ENCODE assay signal across 9 mouse cellular contexts in the genomic region with DNA sequence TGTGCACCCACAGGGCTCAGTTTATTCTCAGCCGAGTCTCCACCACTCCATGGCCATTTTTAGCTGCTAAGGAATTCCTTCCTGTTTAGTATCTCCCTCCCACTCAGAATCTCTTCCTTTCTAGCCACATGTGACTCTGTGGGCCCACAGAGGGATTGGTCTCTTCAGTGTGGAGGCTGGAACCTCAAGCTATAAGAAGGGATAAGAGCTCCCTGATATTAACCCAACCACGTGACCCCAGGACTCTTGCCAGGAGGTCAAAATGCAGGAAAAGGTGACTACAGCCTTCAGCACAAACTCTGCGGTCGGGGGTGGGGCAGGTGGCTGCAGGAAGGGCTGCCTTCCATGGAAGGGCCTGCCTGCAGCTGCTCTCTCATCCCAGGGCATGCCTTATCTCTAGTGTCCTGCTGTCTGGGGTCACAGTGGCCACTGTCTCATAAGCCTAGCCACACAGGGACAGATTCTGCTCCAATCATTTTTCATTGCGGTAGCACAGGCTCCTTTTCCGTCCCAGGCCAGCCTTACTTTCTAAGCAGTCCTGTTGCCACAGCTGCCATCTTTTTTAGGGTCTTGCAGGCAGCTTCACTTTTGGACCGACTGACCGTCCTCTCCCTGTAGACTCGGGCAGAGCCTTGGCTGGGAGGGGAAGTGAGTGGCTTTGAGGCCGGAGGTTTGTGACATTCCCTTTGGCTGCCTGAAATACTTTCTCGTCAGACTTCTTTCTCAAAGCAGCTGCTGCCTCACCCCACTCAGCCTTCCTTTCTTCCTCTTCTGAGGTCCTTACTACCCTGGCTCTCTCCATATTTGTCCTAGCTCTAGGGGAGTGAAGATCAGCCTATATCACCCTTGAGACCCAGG. TPM values are rescaled to one million over a fixed set of nuclear protein-coding genes. Genes with fewer than 3 reads are reported as not detected.
DNase-seq lines count a peak whose midpoint lies in the region; ATAC-seq lines count a peak whose summit lies in the region.
"Had no signal": no experiment of that assay in that cellular context is flagged by ENCODE, and none has a peak within 500 bp of the region (broad histone marks: within the 10 kb centered on the region; RNA-seq: fewer than 3 reads in every experiment).

No protein-coding gene starts in this region.

- 13% methylated on average over 11 of the region's 11 CpGs for WGBS in heart, embryonic 16.5 days
- WGBS in limb, embryonic 11.5 days: 62% methylated on average over 11 of the region's 11 CpGs

- H3K36me3 ChIP-seq in heart, embryonic 16.5 days (ENCODE audit: control insufficient read depth, insufficient read depth): no peaks in the 10 kb centered on the region
- no peaks in the 10 kb centered on the region for H3K36me3 ChIP-seq in limb, embryonic 11.5 days (ENCODE audit: control insufficient read depth, insufficient read depth, low read length)
- H3K36me3 ChIP-seq: midbrain, embryonic 12.5 days had no signal

- no peaks in the 10 kb centered on the region for H3K9me3 ChIP-seq in heart, embryonic 16.5 days (replicated peaks; ENCODE audit: control insufficient read depth, low read length)
- H3K9me3 ChIP-seq in limb, embryonic 11.5 days (ENCODE audit: control insufficient read depth, low read length): no peaks in the 10 kb centered on the region
- H3K9me3 ChIP-seq: midbrain, embryonic 12.5 days had no signal

- H3K4me1 ChIP-seq in heart, embryonic 16.5 days (ENCODE audit: control insufficient read depth, insufficient read depth, low read length): peaks cover 50% of the 10 kb centered on the region
- H3K4me1 ChIP-seq in limb, embryonic 11.5 days (ENCODE audit: control insufficient read depth, insufficient read depth, low read length): 0 out of 2 replicates have a peak, but pooled peaks cover 6% of the 10 kb centered on the region

- H3K27ac ChIP-seq in heart, embryonic 16.5 days (ENCODE audit: low read length): peak overlapping the region; percentile 83
- H3K27ac ChIP-seq in limb, embryonic 11.5 days (replicated peaks; ENCODE audit: low read depth, low read length): 0 out of 2 replicates have a peak overlapping the region, but pooled peaks have one; percentile 8
- H3K27ac ChIP-seq: midbrain, embryonic 12.5 days had no signal

- no peak overlapping the region for H3K4me2 ChIP-seq in heart, embryonic 16.5 days (ENCODE audit: low read depth, low read length)
- no peak overlapping the region for H3K4me2 ChIP-seq in limb, embryonic 11.5 days (ENCODE audit: low read depth, severe bottlenecking)
- H3K4me2 ChIP-seq: midbrain, embryonic 12.5 days had no signal

- ATAC-seq in heart, embryonic 16.5 days (replicated peaks; ENCODE audit: extremely low read depth, insufficient read depth, low FRiP score): peak; percentile 35; the same call in 1 of the 2 replicates
- no peak for ATAC-seq in limb, embryonic 11.5 days (ENCODE audit: insufficient number of reproducible peaks, low FRiP score, low TSS enrichment, low read depth)
- ATAC-seq in megakaryocyte progenitor cell, adult 5-6 weeks (replicated peaks; ENCODE audit: poor library complexity): peak; percentile 54

- no peaks in the 10 kb centered on the region for H3K27me3 ChIP-seq in heart, embryonic 16.5 days (ENCODE audit: control insufficient read depth, insufficient read depth, low read length)
- no peaks in the 10 kb centered on the region for H3K27me3 ChIP-seq in limb, embryonic 11.5 days (ENCODE audit: control insufficient read depth, insufficient read depth, low read length)

- no peak overlapping the region for H3K4me3 ChIP-seq in heart, embryonic 16.5 days (ENCODE audit: low read length)
- no peak overlapping the region for H3K4me3 ChIP-seq in limb, embryonic 11.5 days (ENCODE audit: low read depth, low read length)
- H3K4me3 ChIP-seq: midbrain, embryonic 12.5 days had no signal

- peak; percentile 32 to 53 for DNase-seq in lung, adult 18-20 months
- no peak for DNase-seq in lung, postnatal 25 days (ENCODE audit: low spot score)
- DNase-seq in limb, embryonic 11.5 days (ENCODE audit: low spot score): no peak
- no peak for DNase-seq in thymus, adult 18-20 months
- no peak for DNase-seq in cerebellum, adult 18-20 months
- DNase-seq: cerebellum, adult 11 months had no signal

- H3K9ac ChIP-seq in heart, embryonic 16.5 days (ENCODE audit: low read length): 0 out of 2 replicates have a peak overlapping the region, but pooled peaks have one; percentile 22
- H3K9ac ChIP-seq in limb, embryonic 11.5 days (ENCODE audit: low read length): no peak overlapping the region
- H3K9ac ChIP-seq: midbrain, embryonic 12.5 days had no signal

RNA-seq across cellular contexts. Expression of gene Gadd45g, which starts 35.0 kb away (rescaled TPM):
- 43.1 and 52.1 TPM in 2 replicates for polyA plus RNA-seq in heart, embryonic 16.5 days (2015; fragmentation: Nextera tagmentation; extraction: Ambion mirVana)
- 20.5 and 20.7 TPM in 2 replicates for polyA plus RNA-seq in limb, embryonic 11.5 days (2014; fragmentation: Nextera tagmentation; extraction: Ambion mirVana)
- total RNA-seq in megakaryocyte progenitor cell, adult 5-6 weeks (2015): 1.8 and 2.6 TPM in 2 replicates
- 2.5 and 2.6 TPM in 2 replicates for total RNA-seq in megakaryocyte progenitor cell, adult 5-6 weeks (2017)

Comparison
In these comparisons a context has a peak if more than half of its experiments do, and no peak if none do; other contexts are left out.
1. DNase-seq: peak in lung, adult 18-20 months (2 of 2); none in lung, postnatal 25 days (single experiment), limb, embryonic 11.5 days (single experiment), thymus, adult 18-20 months (0 of 2) and cerebellum, adult 18-20 months (0 of 2).